Mouse (Mus musculus): ENCODE measurements at regions not wholly inside any gene's neighbourhood (a gene's known extent, or its start where the extent isn't known, plus 50 kb on each side); places are given as distances from the start of the nearest gene placed in this dataset.

GRCm38 (mm10) chr6:98855958-98856357, 513.4 kb upstream of the Gm765 start:
- no peak for TF ChIP-seq CTCF (IDR thresholded peaks at IDR 0.05)
- TF ChIP-seq EP300 (IDR thresholded peaks at IDR 0.05) = no peak

All from lung, postnatal 0 days (tissue).